Mouse (Mus musculus) intestine, embryonic 15.5 days (tissue): ENCODE measurements around the gene Mtf1. TPM values are rescaled to one million over a fixed set of nuclear protein-coding genes. Genes with fewer than 3 reads are reported as not detected.
A peak's percentile ranks its signal among the peaks of the same experiment; 100 is the strongest.

Source experiments
- ATAC-seq: fragments of 200-750 bp; cut with Nextera tagmentation; 2 replicates; pipeline ENCODE4 v1.8.0; 2017; ENCODE audit warnings: moderate TSS enrichment, moderate library complexity
- H3K27ac ChIP-seq: fragments of 300-500 bp; sonication (generic); 2 replicates; pipeline ENCODE4 v1.5.1; 2015; ENCODE audit warnings: mild to moderate bottlenecking, inconsistent platforms
- H3K27me3 ChIP-seq: fragments of 300-500 bp; sonication (generic); replicated peaks from 2 replicates; pipeline ENCODE4 v1.6.1; 2015; ENCODE audit warnings: inconsistent platforms
- H3K36me3 ChIP-seq: fragments of 300-500 bp; sonication (generic); 2 replicates; pipeline ENCODE4 v1.6.1; 2015; ENCODE audit warnings: inconsistent platforms
- H3K4me1 ChIP-seq: fragments of 300-500 bp; sonication (generic); replicated peaks from 2 replicates; pipeline ENCODE4 v1.6.1; 2015; ENCODE audit warnings: inconsistent platforms
- H3K4me2 ChIP-seq: fragments of 300-500 bp; sonication (generic); replicated peaks from 2 replicates; pipeline ENCODE4 v1.6.1; 2015; ENCODE audit warnings: mild to moderate bottlenecking, inconsistent platforms
- H3K4me3 ChIP-seq: fragments of 300-500 bp; sonication (generic); replicated peaks from 2 replicates; pipeline ENCODE4 v1.5.1; 2015; ENCODE audit warnings: inconsistent platforms
- H3K9ac ChIP-seq: fragments of 300-500 bp; sonication (generic); 2 replicates; pipeline ENCODE4 v1.6.1; 2015; ENCODE audit warnings: inconsistent platforms
- H3K9me3 ChIP-seq: fragments of 300-500 bp; sonication (generic); 2 replicates; pipeline ENCODE4 v1.6.1; 2016; ENCODE audit warnings: inconsistent platforms
- WGBS: fragments of 180-500 bp; shearing (Covaris S2); methylation state at CpG from one replicate; pipeline ENCODE4 v1.1.7; 2015; 5-methylcytosine and 5-hydroxymethylcytosine counted together
- polyA plus RNA-seq: library from polyadenylated mRNA; unstranded; fragments of >200 nt; fragmentation: Nextera tagmentation; extraction: Ambion mirVana; gene quantifications from 2 replicates; pipeline ENCODE4 v1.2.1, GENCODE M21; 2015

The Mtf1 gene
- polyA plus RNA-seq, 1 experiment from 2014 or later: 13.6 TPM

DNA sequence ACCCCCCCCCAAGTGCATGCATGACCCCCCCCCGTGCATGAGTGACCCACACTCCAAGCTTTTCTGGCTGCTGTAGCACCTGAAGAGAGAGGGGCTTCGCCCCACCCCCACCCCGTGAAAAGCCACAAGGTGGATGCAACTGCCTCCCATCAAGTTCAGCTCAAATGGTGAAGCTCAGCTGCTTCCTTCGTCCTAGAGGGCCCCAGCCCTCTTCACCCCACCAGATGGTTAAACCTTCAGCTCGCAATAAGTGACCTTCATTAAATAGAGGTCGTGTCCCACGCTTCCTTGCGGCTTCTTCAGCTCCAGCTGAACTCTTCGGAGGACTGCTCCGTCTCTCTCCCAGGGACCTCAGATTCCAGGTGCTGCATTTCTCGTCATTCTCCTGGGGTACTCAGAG is 78.7 kb downstream of the Mtf1 start, which contains the start of gene Epha10:
TSS of gene Epha10 (plus strand) at position 301 of the 400 bp plus-strand sequence.
- Histone ChIP-seq H3K4me2 (peak within 1 kb of the TSS; percentile 63), H3K9me3 (no peaks in the 10 kb centered on the region), H3K36me3 (no peaks in the 10 kb centered on the region), H3K27ac (no peak within 1 kb of the TSS), H3K4me1 (peaks cover 10% of the 10 kb centered on the region), H3K4me3 (peak within 1 kb of the TSS; percentile 30), H3K9ac (no peak within 1 kb of the TSS), H3K27me3 (peaks cover 62% of the 10 kb centered on the region)
- WGBS: 7% methylated on average over 11 of the region's 11 CpGs
- no peak for ATAC-seq

DNA sequence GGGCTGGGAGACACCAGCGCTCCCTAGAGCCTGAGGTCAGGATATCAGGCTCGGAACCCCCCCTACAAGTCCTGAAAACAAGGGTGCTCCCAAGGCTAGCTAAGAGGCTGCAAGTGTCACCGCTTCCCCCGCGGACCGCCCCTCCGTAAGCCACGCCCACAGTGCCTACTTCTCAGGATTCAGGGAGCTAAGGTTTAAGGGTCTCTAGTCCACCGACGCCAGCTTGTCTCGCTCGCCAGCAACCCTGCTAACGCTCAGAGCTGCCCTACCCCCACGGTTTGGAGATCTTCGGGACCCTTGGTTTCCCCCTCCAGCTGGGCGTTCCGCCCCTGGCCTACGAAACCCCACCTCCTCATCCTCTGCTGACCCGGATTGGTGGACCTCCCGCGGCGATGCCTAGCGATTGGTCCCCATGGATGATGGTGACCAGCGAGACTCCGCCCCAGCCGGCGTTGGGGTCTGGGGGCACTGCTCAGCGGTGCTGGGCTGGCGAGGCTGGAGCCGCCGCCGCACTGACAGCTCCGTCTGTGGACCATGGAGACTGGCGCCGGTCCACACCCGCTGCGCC is 79.5 kb downstream of the Mtf1 start:
- Histone ChIP-seq H3K36me3 (no peaks in the 10 kb centered on the region), H3K4me2 (peak overlapping the region; percentile 63), H3K27me3 (peaks cover 71% of the 10 kb centered on the region), H3K9ac (no peak overlapping the region), H3K9me3 (no peaks in the 10 kb centered on the region), H3K4me1 (peaks cover 10% of the 10 kb centered on the region), H3K4me3 (peak overlapping the region; percentile 30), H3K27ac (no peak overlapping the region)
- under 1% methylated on average over 37 of the region's 37 CpGs for WGBS
- ATAC-seq: peak; percentile 71

DNA sequence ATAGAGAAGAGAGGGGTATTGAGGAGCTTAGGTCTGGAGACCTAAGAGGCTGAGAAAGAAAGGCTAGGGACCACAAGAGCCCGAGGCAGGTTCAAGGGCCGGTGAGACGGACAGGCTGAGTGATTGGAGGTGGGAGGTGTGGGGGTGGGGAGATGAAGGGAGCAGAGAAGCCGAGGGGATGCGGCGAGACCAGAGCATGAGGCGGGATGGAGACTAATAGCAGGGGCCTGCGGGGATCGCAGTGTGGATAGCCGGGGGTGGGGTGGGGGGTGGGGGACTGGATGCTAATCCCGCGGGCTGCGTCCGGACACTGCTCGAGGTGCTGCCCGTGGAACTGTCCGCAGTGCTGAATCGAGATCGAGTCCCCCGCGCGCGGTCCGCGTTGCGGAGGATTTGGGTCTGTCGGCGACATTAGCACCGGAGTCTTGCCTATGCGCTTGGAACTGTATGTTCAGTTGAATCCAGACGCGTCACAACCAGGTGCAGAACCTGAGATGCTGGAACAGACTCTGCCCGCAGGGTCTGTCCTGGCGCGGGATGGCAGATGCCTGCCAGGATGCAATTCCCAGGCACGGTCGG is 80.3 kb downstream of the Mtf1 start:
- Histone ChIP-seq H3K9ac (no peak overlapping the region), H3K4me2 (peak overlapping the region; percentile 63), H3K9me3 (no peaks in the 10 kb centered on the region), H3K27me3 (peaks cover 72% of the 10 kb centered on the region), H3K4me3 (no peak overlapping the region; the same call in 1 of the 2 replicates), H3K36me3 (no peaks in the 10 kb centered on the region), H3K4me1 (peaks cover 10% of the 10 kb centered on the region), H3K27ac (no peak overlapping the region)
- peak; percentile 20; the same call in 1 of the 2 replicates for ATAC-seq
- WGBS: 1% methylated on average over 35 of the region's 37 CpGs

DNA sequence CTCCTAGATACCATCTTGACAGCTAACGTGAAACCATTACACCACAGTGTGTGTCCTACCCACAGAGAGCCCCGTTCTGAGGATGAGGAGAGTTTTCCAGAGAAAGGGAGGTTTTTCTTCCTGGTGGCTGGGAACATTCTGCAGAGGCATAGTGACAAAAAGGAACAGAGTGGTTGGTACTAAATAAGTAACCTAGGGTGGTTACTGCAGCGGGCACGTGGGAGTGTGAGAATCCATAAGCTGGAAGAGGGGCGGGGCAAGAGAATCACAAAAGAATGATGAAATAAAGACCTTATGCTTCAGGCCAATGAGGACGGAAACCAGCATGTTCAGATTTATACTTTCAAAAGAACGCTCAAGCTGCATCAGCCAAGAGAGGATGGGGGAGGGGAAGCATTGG is 86.8 kb downstream of the Mtf1 start:
- no peaks in the 10 kb centered on the region for H3K4me1 ChIP-seq
- 69% methylated on average over 7 of the region's 7 CpGs for WGBS
- H3K27ac ChIP-seq: no peak overlapping the region
- H3K9ac ChIP-seq: no peak overlapping the region
- no peak for ATAC-seq
- H3K9me3 ChIP-seq: no peaks in the 10 kb centered on the region
- peaks cover 54% of the 10 kb centered on the region for H3K27me3 ChIP-seq
- H3K4me2 ChIP-seq: no peak overlapping the region
- H3K4me3 ChIP-seq: no peak overlapping the region
- no peaks in the 10 kb centered on the region for H3K36me3 ChIP-seq

DNA sequence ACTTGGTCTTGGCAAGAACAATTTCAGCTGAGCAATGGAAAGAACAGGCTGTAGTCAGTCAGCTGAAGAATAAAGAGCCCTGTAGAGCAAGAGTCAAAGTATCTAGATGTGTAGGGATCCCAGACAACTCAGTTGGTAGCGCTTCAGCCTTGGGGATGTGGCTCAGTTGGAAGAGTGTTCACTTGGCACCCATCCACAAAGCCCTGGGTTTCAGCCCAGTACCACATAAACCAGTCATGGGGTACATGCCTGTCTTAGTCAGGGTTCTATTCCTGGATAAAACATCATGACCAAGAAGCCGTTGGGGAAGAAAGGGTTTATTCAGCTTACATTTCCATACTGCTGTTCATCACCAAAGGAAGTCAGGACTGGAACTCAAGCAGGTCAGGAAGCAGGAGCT is 88.0 kb downstream of the Mtf1 start:
- Histone ChIP-seq H3K27ac (no peak overlapping the region), H3K4me1 (peaks cover 5% of the 10 kb centered on the region; the same call in 1 of the 2 replicates), H3K4me3 (no peak overlapping the region), H3K36me3 (no peaks in the 10 kb centered on the region), H3K9me3 (no peaks in the 10 kb centered on the region), H3K4me2 (no peak overlapping the region), H3K27me3 (peaks cover 57% of the 10 kb centered on the region), H3K9ac (no peak overlapping the region)
- ATAC-seq: no peak
- 92% methylated on average over 2 of the region's 2 CpGs for WGBS

DNA sequence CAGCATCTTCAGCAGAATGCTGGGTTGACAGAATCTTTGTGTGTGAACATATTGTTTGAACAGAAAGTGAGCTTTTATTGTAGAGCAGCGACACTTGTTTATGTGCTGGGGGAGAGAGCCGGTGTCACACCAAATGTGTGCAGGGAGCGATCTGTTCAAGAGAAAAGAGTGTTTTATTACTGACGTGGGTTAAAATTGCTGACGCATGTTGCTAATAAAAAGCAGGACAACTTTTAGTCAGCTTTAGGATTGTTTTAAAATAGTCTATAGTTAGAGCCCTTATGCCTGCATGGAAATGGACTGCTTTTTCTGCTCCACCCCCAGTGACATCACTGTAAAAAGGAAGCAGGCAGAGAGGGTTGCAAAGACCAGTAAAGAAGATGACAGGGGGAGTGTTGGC is 88.9 kb downstream of the Mtf1 start:
- H3K9ac ChIP-seq: no peak overlapping the region
- H3K4me1 ChIP-seq: peaks cover 7% of the 10 kb centered on the region; the same call in 1 of the 2 replicates
- WGBS: 71% methylated on average over 5 of the region's 5 CpGs
- no peak overlapping the region for H3K27ac ChIP-seq
- H3K36me3 ChIP-seq: no peaks in the 10 kb centered on the region
- H3K4me2 ChIP-seq: no peak overlapping the region
- no peak overlapping the region for H3K4me3 ChIP-seq
- ATAC-seq: no peak
- peaks cover 58% of the 10 kb centered on the region for H3K27me3 ChIP-seq
- H3K9me3 ChIP-seq: no peaks in the 10 kb centered on the region

DNA sequence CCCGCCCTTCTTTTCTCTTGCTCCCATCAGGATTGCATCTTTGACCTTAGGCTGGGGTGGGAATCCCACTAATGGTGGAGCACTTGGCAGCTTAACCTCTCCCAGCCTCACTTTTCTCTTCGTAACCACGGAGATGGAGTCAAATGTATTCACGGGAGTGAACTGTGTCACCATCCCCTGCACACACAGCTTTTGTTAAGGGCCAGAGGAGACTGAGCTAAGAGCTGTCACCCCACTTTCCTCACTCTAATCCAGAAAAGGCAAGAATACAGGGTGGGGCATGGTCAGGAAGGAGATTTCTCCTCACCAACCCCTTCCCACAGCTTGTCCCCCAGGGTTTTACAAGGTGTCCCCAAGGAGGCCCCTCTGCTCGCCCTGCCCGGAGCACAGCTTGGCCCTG is 91.9 kb downstream of the Mtf1 start:
- no peaks in the 10 kb centered on the region for H3K9me3 ChIP-seq
- H3K27me3 ChIP-seq: peaks cover 60% of the 10 kb centered on the region
- no peak overlapping the region for H3K9ac ChIP-seq
- ATAC-seq: no peak
- no peak overlapping the region for H3K4me3 ChIP-seq
- no peaks in the 10 kb centered on the region for H3K36me3 ChIP-seq
- no peak overlapping the region for H3K4me2 ChIP-seq
- WGBS: 27% methylated on average over 6 of the region's 6 CpGs
- no peak overlapping the region for H3K27ac ChIP-seq
- H3K4me1 ChIP-seq: peaks cover 7% of the 10 kb centered on the region; the same call in 1 of the 2 replicates

DNA sequence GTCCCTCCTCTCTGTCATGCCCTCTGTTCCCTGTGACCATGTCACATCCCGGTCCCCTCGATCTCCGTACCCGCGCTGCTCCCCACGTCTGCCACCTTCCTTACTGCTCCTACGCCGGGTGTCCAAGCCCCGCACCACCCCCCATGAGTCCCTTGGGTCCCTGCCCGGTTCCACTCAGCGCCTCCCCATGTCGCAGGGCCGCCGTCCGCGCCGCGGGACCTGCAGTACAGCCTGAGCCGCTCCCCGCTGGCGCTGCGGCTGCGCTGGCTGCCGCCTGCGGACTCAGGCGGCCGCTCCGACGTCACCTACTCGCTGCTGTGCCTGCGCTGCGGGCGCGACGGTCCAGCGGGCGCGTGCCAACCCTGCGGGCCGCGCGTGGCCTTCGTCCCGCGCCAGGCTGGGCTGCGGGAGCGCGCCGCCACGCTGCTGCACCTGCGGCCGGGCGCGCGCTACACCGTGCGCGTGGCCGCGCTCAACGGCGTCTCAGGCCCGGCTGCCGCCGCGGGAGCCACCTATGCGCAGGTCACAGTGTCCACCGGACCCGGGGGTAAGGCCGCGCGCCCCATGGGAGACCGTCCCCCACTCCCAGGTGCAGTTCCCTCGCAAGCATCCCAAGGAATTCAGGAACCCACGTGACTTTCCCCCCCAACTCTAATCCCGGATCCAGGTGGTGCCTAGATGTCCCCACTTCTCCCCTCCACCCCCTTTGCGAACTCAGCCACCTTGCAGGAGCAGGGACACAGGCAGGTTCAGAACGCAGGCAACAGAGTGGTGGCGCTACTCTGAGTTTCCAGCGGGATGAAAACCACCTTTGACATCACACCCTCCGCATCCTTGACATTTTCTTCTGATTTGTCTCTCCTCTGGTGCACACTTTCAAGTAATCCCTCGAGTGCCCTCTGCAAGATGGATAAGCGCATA is 92.9 kb downstream of the Mtf1 start:
- Histone ChIP-seq H3K9me3 (no peaks in the 10 kb centered on the region), H3K4me2 (peak overlapping the region; percentile 85), H3K4me1 (peaks cover 11% of the 10 kb centered on the region), H3K9ac (no peak overlapping the region), H3K36me3 (no peaks in the 10 kb centered on the region), H3K27ac (no peak overlapping the region), H3K27me3 (peaks cover 60% of the 10 kb centered on the region), H3K4me3 (peak overlapping the region; percentile 37)
- ATAC-seq: no peak; the same call in 1 of the 2 replicates
- WGBS: 2% methylated on average over 82 of the region's 83 CpGs

DNA sequence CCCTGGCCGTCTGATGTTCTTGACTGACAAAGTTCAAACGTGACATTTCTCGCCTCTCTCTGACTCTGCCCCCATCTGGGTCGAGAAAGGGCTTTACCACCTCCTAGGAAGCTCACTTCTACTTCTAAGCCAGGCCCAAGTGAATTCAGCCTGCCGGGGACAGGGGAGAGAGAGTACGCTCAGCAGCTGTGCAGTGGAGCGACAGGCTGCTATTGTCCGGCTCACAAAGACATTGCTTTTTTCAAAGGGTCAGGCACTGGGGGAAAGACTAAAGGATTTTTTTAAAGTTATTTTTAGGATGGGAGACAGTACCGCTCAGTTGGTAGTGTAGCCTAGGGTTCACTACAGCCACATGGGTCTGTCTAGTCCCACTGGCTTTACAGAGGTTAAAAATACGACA is 96.5 kb downstream of the Mtf1 start:
- H3K4me3 ChIP-seq: no peak overlapping the region
- no peak overlapping the region for H3K4me2 ChIP-seq
- no peak for ATAC-seq
- H3K9me3 ChIP-seq: no peaks in the 10 kb centered on the region
- H3K27ac ChIP-seq: no peak overlapping the region
- peaks cover 11% of the 10 kb centered on the region for H3K4me1 ChIP-seq
- 65% methylated on average over 10 of the region's 10 CpGs for WGBS
- peaks cover 45% of the 10 kb centered on the region for H3K27me3 ChIP-seq
- H3K36me3 ChIP-seq: no peaks in the 10 kb centered on the region
- H3K9ac ChIP-seq: no peak overlapping the region

Other genes starting within 250 kb of the Mtf1 start
- not detected in 2 replicates for gene 3100002H09Rik, start 191.3 kb upstream of the Mtf1 start, polyA plus RNA-seq
- 0.05 and 0.11 TPM in 2 replicates for gene Pou3f1, start 145.3 kb upstream of the Mtf1 start, polyA plus RNA-seq
- gene Utp11, start 108.5 kb upstream of the Mtf1 start, polyA plus RNA-seq: 58.7 and 67.6 TPM in 2 replicates
- gene Fhl3, start 101.4 kb upstream of the Mtf1 start, polyA plus RNA-seq: 8.8 and 11.8 TPM in 2 replicates
- gene Sf3a3, start 87.3 kb upstream of the Mtf1 start, polyA plus RNA-seq: 131 and 133 TPM in 2 replicates
- gene Inpp5b, start 60.3 kb upstream of the Mtf1 start, polyA plus RNA-seq: 24.4 and 28.7 TPM in 2 replicates
- 32.0 and 36.6 TPM in 2 replicates for gene Yrdc, start 48.6 kb downstream of the Mtf1 start, polyA plus RNA-seq
- 43.3 and 47.7 TPM in 2 replicates for gene 1110065P20Rik, start 49.1 kb downstream of the Mtf1 start, polyA plus RNA-seq
- 0.54 and 0.57 TPM in 2 replicates for gene Maneal, start 60.1 kb downstream of the Mtf1 start, polyA plus RNA-seq
- 0.25 and 0.31 TPM in 2 replicates for gene Epha10, start 78.8 kb downstream of the Mtf1 start, polyA plus RNA-seq
- gene 9930104L06Rik, start 134.9 kb downstream of the Mtf1 start, polyA plus RNA-seq: 10.1 and 10.7 TPM in 2 replicates
- 125 and 128 TPM in 2 replicates for gene Cdca8, start 137.2 kb downstream of the Mtf1 start, polyA plus RNA-seq
- gene Rspo1, start 184.3 kb downstream of the Mtf1 start, polyA plus RNA-seq: 8.2 and 8.9 TPM in 2 replicates
- 69.3 and 73.1 TPM in 2 replicates for gene Gnl2, start 214.5 kb downstream of the Mtf1 start, polyA plus RNA-seq